Mouse (Mus musculus): ENCODE results near the gene Cdrt4. TPM values are rescaled to one million over a fixed set of nuclear protein-coding genes. Genes with fewer than 3 reads are reported as not detected.

The Cdrt4 gene
- polyA plus RNA-seq, 1 experiment, result not detected

DNA sequence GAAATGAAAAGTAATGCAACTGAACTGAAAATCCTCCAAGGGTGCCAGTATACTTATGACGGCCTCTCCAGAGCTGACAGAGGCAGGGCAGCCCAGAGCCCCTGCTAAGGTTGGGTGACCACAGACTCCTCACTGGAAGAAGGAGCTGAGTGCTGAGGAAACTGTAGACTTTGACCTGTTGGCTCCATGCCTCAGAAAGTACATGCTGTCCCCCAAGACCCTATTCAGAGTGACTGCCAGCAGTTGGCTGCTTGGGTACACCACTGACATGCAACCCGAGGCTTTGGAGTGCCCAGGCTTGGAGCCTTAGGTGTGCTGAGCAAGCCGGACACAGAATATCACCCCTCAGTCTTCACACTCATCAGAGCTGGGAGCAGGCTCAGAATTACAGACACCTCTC, 57.0 kb downstream of the Cdrt4 start:
- Histone ChIP-seq H3ac (ENCODE audit: control insufficient read depth, insufficient read length, low read depth) (no peak overlapping the region), H3K4me3 (ENCODE audit: insufficient read depth, poor library complexity, severe bottlenecking) (no peak overlapping the region), H3K36me3 (ENCODE audit: control insufficient read depth, insufficient read depth) (no peaks in the 10 kb centered on the region), H3K79me3 (ENCODE audit: low read depth) (no peaks in the 10 kb centered on the region), H3K79me2 (ENCODE audit: control insufficient read depth, insufficient read depth) (no peaks in the 10 kb centered on the region), H3K27me3 (ENCODE audit: control insufficient read depth, insufficient read depth, insufficient read length) (peaks cover 3% of the 10 kb centered on the region)
- no peak for TF ChIP-seq FOSL1 (IDR thresholded peaks at IDR 0.05; ENCODE audit: insufficient read depth, low read length, poor library complexity, severe bottlenecking)
- no peak for TF ChIP-seq CTCF (IDR thresholded peaks at IDR 0.05; ENCODE audit: control insufficient read depth, insufficient read depth, insufficient read length)
- TF ChIP-seq USF1 (IDR thresholded peaks at IDR 0.05; ENCODE audit: low read depth), result no peak
- TF ChIP-seq CEBPB (IDR thresholded peaks at IDR 0.05; ENCODE audit: low read depth), result no peak
- no peak for TF ChIP-seq MYOD1 (IDR thresholded peaks at IDR 0.05; ENCODE audit: control insufficient read depth, insufficient read length, low read depth)
- no peak for TF ChIP-seq MAX (IDR thresholded peaks at IDR 0.05)
- no peak for TF ChIP-seq MYOG (IDR thresholded peaks at IDR 0.05; ENCODE audit: control insufficient read depth, extremely low read depth, insufficient read length)

GRCm38 (mm10) chr11:63009761-63010160, 58.8 kb downstream of the Cdrt4 start:
- Histone ChIP-seq H3K36me3 (ENCODE audit: control insufficient read depth, insufficient read depth) (no peaks in the 10 kb centered on the region), H3K4me3 (ENCODE audit: insufficient read depth, poor library complexity, severe bottlenecking) (no peak overlapping the region), H3K27me3 (ENCODE audit: control insufficient read depth, insufficient read depth, insufficient read length) (peaks cover 3% of the 10 kb centered on the region), H3ac (ENCODE audit: control insufficient read depth, insufficient read length, low read depth) (no peak overlapping the region), H3K79me2 (ENCODE audit: control insufficient read depth, insufficient read depth) (no peaks in the 10 kb centered on the region), H3K79me3 (ENCODE audit: low read depth) (no peaks in the 10 kb centered on the region)
- TF ChIP-seq MYOG (IDR thresholded peaks at IDR 0.05; ENCODE audit: control insufficient read depth, extremely low read depth, insufficient read length) (no peak), MYOD1 (IDR thresholded peaks at IDR 0.05; ENCODE audit: control insufficient read depth, insufficient read length, low read depth) (no peak), MAX (IDR thresholded peaks at IDR 0.05) (no peak), FOSL1 (IDR thresholded peaks at IDR 0.05; ENCODE audit: insufficient read depth, low read length, poor library complexity, severe bottlenecking) (no peak), CTCF (IDR thresholded peaks at IDR 0.05; ENCODE audit: control insufficient read depth, insufficient read depth, insufficient read length) (no peak), CEBPB (IDR thresholded peaks at IDR 0.05; ENCODE audit: low read depth) (no peak), USF1 (IDR thresholded peaks at IDR 0.05; ENCODE audit: low read depth) (no peak)

DNA sequence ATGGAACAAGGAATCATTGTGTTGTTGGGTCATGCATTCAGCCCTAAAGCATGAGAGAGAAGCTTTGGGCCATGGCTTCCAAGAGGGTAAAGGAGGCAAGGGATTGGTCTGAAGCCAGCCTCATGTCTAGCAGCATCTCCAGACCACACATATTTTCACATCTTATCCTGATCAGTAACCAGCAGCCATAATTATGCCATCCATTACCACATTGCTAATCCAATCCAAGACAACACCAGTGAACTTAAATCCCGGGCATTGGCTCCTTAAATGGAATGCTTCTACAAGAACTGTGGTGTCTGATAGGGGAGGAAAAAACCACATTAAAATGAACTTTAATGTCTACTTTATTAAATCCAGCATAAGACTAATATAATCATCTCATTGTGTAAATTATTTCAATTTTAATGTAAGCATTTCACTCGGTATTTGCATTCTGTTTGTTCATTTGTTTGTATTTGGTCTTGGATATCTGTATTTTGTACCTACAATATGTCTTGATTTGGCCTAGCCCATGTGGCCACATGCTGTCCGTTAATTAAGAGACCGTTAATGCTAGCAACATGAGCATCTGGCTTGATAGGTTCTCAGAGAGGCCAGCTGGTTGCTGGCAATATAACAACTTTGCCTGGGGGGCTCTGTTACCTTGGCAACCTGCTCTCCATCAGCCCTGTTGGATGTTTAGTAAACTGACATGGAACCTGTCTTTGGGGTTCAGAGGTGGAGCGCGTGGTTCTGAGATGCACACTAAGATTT, 66.5 kb downstream of the Cdrt4 start:
- Histone ChIP-seq H3K79me2 (ENCODE audit: control insufficient read depth, insufficient read depth) (no peaks in the 10 kb centered on the region), H3K4me3 (ENCODE audit: insufficient read depth, poor library complexity, severe bottlenecking) (no peak overlapping the region), H3K79me3 (ENCODE audit: low read depth) (no peaks in the 10 kb centered on the region), H3K36me3 (ENCODE audit: control insufficient read depth, insufficient read depth) (no peaks in the 10 kb centered on the region), H3ac (ENCODE audit: control insufficient read depth, insufficient read length, low read depth) (no peak overlapping the region), H3K27me3 (ENCODE audit: control insufficient read depth, insufficient read depth, insufficient read length) (no peaks in the 10 kb centered on the region)
- no peak for TF ChIP-seq CEBPB (IDR thresholded peaks at IDR 0.05; ENCODE audit: low read depth)
- TF ChIP-seq MYOD1 (IDR thresholded peaks at IDR 0.05; ENCODE audit: control insufficient read depth, insufficient read length, low read depth), result no peak
- TF ChIP-seq MAX (IDR thresholded peaks at IDR 0.05), result no peak

GRCm38 (mm10) chr11:63018083-63018622, 67.2 kb downstream of the Cdrt4 start:
- H3K27me3 ChIP-seq (ENCODE audit: control insufficient read depth, insufficient read depth, insufficient read length), result no peaks in the 10 kb centered on the region
- H3K79me3 ChIP-seq (ENCODE audit: low read depth), result no peaks in the 10 kb centered on the region
- no peaks in the 10 kb centered on the region for H3K79me2 ChIP-seq (ENCODE audit: control insufficient read depth, insufficient read depth)
- no peak overlapping the region for H3K4me3 ChIP-seq (ENCODE audit: insufficient read depth, poor library complexity, severe bottlenecking)
- no peaks in the 10 kb centered on the region for H3K36me3 ChIP-seq (ENCODE audit: control insufficient read depth, insufficient read depth)
- H3ac ChIP-seq (ENCODE audit: control insufficient read depth, insufficient read length, low read depth), result no peak overlapping the region
- TF ChIP-seq CEBPB (IDR thresholded peaks at IDR 0.05; ENCODE audit: low read depth), result no peak
- TF ChIP-seq CTCF (IDR thresholded peaks at IDR 0.05; ENCODE audit: control insufficient read depth, insufficient read depth, insufficient read length), result no peak
- no peak for TF ChIP-seq USF1 (IDR thresholded peaks at IDR 0.05; ENCODE audit: low read depth)
- TF ChIP-seq FOSL1 (IDR thresholded peaks at IDR 0.05; ENCODE audit: insufficient read depth, low read length, poor library complexity, severe bottlenecking), result no peak
- no peak for TF ChIP-seq MYOG (IDR thresholded peaks at IDR 0.05; ENCODE audit: control insufficient read depth, extremely low read depth, insufficient read length)
- no peak for TF ChIP-seq MYOD1 (IDR thresholded peaks at IDR 0.05; ENCODE audit: control insufficient read depth, insufficient read length, low read depth)
- no peak for TF ChIP-seq MAX (IDR thresholded peaks at IDR 0.05)

DNA sequence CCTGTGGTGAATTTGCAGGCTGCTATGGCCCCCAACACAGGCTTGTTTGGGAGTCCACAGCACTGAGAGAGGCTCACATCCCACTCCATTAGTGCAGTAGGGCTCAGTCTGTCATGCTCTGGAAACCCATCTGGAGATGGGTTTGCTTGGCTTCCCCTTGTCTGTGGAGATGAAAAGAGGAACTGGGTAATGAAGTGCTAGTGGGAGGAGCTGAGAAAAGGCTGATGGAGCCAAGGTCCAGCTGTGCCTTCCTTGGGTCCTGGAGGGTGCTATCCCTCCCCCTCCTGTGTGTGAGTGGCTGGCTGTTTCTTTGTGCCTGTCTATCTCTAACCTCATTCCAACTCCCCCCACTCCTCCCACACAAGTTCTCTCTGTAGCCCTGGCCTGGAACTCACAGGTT, 69.6 kb downstream of the Cdrt4 start:
- Histone ChIP-seq H3K4me3 (ENCODE audit: insufficient read depth, poor library complexity, severe bottlenecking) (no peak overlapping the region), H3K27me3 (ENCODE audit: control insufficient read depth, insufficient read depth, insufficient read length) (no peaks in the 10 kb centered on the region), H3K79me3 (ENCODE audit: low read depth) (no peaks in the 10 kb centered on the region), H3K36me3 (ENCODE audit: control insufficient read depth, insufficient read depth) (no peaks in the 10 kb centered on the region), H3K79me2 (ENCODE audit: control insufficient read depth, insufficient read depth) (no peaks in the 10 kb centered on the region), H3ac (ENCODE audit: control insufficient read depth, insufficient read length, low read depth) (no peak overlapping the region)
- no peak for TF ChIP-seq CTCF (IDR thresholded peaks at IDR 0.05; ENCODE audit: control insufficient read depth, insufficient read depth, insufficient read length)

DNA sequence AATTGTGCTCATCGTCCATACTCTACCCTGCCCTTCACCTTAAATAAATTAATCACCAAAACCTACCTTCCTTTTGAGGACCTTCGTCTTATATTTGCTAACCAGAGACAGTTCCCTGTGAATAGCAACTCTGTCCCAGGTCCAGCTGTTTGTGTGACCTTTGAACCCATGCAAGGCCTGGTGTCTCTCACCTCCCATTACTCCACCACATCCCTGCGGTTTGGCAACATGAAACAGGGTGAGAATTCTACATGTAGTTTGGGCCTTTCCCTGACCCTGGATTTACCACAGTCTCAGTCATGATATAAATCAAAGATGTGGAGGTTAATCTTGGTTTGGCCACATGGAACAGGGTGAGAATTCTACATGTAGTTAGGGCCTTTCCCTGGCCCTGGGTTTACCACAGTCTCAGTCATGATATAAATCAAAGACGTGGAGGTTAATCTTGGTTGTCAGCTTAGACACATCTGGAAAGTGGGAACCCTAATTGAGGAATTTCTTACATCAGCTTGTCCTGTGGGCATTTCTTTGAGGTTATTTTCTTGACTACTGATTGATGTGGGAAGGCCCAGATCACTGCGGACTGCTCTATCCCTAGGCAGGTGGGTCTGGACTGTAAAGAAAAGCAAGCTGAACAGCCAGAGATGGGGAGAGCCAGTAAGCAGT, 70.3 kb downstream of the Cdrt4 start:
- H3K79me2 ChIP-seq (ENCODE audit: control insufficient read depth, insufficient read depth), result no peaks in the 10 kb centered on the region
- no peak overlapping the region for H3K4me3 ChIP-seq (ENCODE audit: insufficient read depth, poor library complexity, severe bottlenecking)
- no peak overlapping the region for H3ac ChIP-seq (ENCODE audit: control insufficient read depth, insufficient read length, low read depth)
- no peaks in the 10 kb centered on the region for H3K79me3 ChIP-seq (ENCODE audit: low read depth)
- H3K36me3 ChIP-seq (ENCODE audit: control insufficient read depth, insufficient read depth), result no peaks in the 10 kb centered on the region
- TF ChIP-seq CEBPB (IDR thresholded peaks at IDR 0.05; ENCODE audit: low read depth) (no peak), MYOD1 (IDR thresholded peaks at IDR 0.05; ENCODE audit: control insufficient read depth, insufficient read length, low read depth) (peak; percentile 11)
- H3K27me3 ChIP-seq (ENCODE audit: control insufficient read depth, insufficient read depth, insufficient read length), result no peaks in the 10 kb centered on the region

Data from C2C12 (cell line).